Mouse (Mus musculus) T-helper 1 cell (primary cell): ENCODE measurements at regions not wholly inside any gene's neighbourhood (a gene's known extent, or its start where the extent isn't known, plus 50 kb on each side); places are given as distances from the start of the nearest gene placed in this dataset.
"Not testable (repeated sequence)": the region's sequence is repeated elsewhere in the genome, so short reads cannot be mapped to it uniquely, and the experiment has no call there.

Experiments used
- in situ Hi-C: fragments of 300-600 bp; cut with MboI, MseI; formaldehyde crosslinking; loops from one replicate; pipeline ENCODE4 v1.15.1; 2025; ENCODE audit warnings: high pct_unique_total_duplicates

DNA sequence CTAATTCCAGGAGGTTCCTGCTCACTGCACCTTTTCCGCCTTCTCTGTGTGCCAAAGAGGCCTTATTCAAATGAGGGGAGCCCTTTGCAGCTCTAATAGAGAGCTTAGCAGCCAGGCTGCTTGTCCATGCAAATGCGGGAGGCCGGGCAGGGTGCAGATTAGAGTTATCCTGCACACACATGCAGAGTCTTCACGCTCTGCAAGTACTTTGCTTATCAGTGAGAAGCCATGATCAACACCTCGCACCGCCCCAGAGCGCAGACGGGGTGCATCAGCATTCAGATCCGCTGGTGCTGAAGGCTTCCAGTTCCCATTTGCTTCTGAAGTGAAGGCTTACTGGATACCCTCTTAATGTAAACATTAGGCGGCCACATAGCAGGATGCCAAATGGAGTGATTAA lies 131.1 kb upstream of the Irx2 start:
- in situ Hi-C loops = no loop called here

GRCm38 (mm10) chr13:72505954-72506353 lies 122.7 kb upstream of the Irx2 start:
- in situ Hi-C loops = loop anchor here (10.0 kb wide), 1 partner anchor 821 kb away; no protein-coding TSS in a partner anchor

GRCm38 (mm10) chr13:72538633-72539032 lies 90.0 kb upstream of the Irx2 start:
- in situ Hi-C loops = no loop called here

DNA sequence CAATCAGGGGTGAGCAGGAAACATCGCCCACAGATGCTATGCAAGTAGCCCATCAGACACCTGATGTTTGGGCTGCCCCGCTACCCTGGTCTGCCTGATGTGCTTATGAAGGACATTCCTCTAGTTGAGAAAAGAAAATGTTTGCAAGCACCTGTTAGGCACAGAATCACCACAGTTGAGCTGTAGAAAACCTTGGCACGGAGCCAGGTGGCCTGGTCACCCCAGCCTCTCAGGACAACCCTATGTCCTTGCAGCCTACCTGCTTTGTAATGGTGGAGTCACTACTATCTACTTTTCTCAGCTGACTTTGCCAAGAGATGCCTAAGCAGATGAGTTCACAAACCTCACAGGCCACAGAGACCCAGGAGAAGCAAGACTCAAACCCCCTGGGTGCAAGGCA lies 86.9 kb upstream of the Irx2 start:
- in situ Hi-C loops = no loop called here

GRCm38 (mm10) chr13:72557951-72558350 lies 70.7 kb upstream of the Irx2 start:
- in situ Hi-C loops = no loop called here

DNA sequence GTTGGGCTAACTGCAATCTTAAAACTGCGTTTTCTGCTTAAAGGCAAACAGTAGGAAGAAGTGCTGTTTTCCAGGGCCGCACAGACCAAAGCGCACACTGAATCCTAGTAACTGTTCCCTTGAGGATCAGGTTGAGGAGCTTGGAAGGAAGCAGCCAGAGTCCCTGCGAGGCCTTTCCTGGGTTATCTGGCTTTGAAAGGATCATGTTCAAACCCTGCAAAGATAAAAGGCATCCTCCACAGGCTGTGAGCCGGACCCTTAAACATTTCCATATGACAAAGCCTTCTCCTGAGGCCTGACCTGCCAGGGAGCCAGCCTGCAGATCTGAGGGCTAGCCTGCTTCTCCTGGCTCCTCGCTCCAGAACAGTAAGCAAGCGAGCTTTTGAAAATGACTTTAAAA lies 56.7 kb upstream of the Irx2 start:
- in situ Hi-C loops = no loop called here

DNA sequence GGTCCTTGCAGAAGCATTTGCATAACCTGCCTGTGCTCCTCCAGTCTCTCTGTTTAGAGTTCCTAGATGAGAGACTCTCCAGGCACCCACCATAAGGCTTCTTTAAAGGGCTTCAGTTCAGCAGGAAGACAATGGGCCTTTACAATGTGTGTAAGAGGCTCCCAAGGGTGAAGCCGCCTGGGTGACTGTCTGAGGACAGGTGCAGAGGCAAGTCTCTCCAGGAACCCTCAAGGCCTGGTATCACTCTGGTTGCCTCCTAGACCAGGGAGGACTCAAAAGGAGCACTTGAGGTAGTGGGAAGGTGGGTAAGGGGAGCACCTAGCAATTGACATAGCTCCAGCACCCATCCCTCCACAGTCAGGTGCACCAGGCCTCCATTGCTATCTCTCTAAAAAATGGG lies 55.8 kb upstream of the Irx2 start:
- in situ Hi-C loops = no loop called here

- in situ Hi-C loops = not testable (repeated sequence)
These were observed 54.5 kb upstream of the Irx2 start for GRCm38 (mm10) chr13:72574126-72574525.

- in situ Hi-C loops = no loop called here
These were observed 52.1 kb upstream of the Irx2 start for GRCm38 (mm10) chr13:72576485-72576884.

DNA sequence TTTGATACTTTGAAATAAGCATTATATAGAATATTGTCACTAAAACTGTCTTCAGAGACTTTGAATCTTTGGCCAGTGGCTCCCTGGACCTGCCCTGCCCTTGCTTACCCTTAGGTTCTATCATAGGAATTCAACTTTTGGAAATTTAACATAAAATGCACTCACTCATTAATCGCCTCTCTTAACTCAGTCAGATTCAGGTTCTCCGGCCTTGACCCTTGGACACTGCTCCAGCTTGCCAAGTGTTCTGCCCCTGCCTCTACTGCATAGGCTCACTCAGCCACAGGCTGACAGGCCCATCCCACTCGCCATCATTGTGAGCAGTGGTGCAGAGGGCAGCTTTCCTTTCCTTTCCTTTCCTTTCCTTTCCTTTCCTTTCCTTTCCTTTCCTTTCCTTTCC lies 50.2 kb upstream of the Irx2 start:
- in situ Hi-C loops = no loop called here
